Mouse (Mus musculus): ENCODE results near the gene Gpr18.

DNA sequence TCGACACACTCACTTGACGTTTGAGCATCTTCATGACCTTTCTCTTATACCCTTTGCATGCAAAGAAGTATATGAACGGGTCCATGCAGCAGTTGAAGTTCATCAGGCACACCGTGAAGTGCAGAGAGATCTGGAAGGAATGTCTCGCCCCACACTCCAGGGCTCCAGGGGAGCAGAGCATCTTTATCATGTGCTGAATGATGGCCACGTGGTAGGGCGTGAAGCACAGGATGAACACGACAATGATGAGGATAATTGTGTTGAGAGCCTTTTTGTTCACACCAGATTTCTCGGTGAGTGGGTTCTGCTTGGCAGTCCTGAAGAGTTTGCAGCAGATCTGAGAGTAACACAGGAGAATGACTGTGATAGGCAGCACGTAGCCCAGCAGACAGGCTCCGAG lies 38.5 kb upstream of the Gpr18 start:
- TF ChIP-seq CTCF (IDR thresholded peaks at IDR 0.05; ENCODE audit: low read depth): no peak
- no peak for TF ChIP-seq EP300 (IDR thresholded peaks at IDR 0.05; ENCODE audit: low read depth)

Data from liver, postnatal 0 days (tissue).